Mouse (Mus musculus): ENCODE results near the gene Col11a2. TPM values are rescaled to one million over a fixed set of nuclear protein-coding genes. Genes with fewer than 3 reads are reported as not detected.

Col11a2 gene
- polyA plus RNA-seq, 1 experiment = 15.2 TPM

DNA sequence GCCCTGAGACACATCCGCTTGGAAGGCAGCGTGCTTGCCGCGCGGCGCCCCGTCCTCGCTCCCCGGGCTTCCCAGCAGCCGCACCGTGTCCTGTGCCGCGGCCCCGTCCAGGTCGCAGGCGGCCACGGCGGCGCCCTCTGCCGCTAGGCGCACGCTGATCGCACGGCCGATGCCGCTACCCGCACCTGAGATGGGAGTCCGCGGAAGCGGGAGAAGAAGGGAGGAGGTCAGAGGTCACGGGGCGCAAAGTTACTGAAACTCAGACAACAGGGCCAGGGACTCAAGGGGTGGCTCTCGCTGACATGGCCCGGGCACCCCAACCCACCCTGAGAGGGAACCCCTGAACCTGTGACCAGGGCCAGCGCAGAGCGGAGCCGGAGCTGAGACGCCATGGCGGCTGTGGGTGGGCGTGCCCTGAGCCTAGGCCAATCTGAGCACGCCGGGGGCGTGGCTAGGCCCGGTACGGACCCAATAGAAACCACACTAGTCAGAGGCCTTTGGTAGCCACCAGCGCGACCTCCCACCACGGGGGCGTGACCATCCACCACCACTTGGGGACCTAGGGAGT lies 11.5 kb upstream of the Col11a2 start, which contains the start of gene H2-Ke6:
TSS of gene H2-Ke6 (minus strand) at position 405 of the 568 bp plus-strand sequence.
- Histone ChIP-seq H3K4me1 (ENCODE audit: control insufficient read depth, insufficient read depth, low read length) (peaks cover 30% of the 10 kb centered on the region), H3K27ac (ENCODE audit: insufficient read depth, low read length) (0 out of 2 replicates have a peak within 1 kb of the TSS, but pooled peaks have one; percentile 16), H3K27me3 (ENCODE audit: control insufficient read depth, insufficient read depth, low read length) (no peaks in the 10 kb centered on the region), H3K4me3 (replicated peaks; ENCODE audit: insufficient read depth, low read depth, low read length) (peak within 1 kb of the TSS; percentile 65)
- peak; percentile 54; the same call in 1 of the 2 replicates for TF ChIP-seq POLR2A (IDR thresholded peaks at IDR 0.05; ENCODE audit: borderline replicate concordance, insufficient read depth, low read length)
- no peak for TF ChIP-seq CTCF (IDR thresholded peaks at IDR 0.05; ENCODE audit: borderline replicate concordance, insufficient read depth, low read depth, low read length)
- DNase-seq = peak; percentile 89 to 90
- WGBS = under 1% methylated on average over 49 of the region's 49 CpGs

DNA sequence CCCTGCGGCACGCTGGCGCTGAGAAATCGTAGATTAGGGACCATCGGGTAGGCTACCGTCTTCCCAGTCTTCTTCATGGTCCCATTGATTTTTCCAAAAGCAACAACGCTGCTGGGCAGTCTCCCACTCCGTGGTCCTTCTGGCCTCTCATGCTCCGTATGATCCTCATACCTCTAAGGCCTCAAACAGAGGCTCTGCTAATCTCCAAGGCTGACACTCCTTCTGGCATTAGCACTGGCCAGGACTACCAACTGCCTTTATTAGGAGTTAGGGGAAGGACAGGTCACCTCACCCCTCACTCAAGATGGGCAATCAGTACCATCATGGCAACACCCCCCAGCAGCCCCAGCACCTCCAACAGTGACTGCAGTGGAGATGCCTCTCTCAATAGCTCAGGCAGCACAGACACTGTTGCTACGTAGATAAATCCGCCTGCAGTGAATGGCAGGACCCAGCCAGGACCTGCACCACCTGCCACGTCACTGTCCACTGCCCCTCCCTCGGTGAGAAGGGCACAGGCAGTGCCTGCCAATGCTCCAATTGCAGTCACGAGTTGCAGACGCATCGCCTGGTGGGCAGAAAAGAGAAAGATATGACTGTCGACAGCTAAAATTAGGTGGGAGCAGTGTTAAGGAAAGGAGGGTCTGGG lies 10.6 kb upstream of the Col11a2 start:
- no peak for TF ChIP-seq POLR2A (IDR thresholded peaks at IDR 0.05; ENCODE audit: borderline replicate concordance, insufficient read depth, low read length)
- TF ChIP-seq CTCF (IDR thresholded peaks at IDR 0.05; ENCODE audit: borderline replicate concordance, insufficient read depth, low read depth, low read length) = no peak
- Histone ChIP-seq H3K4me3 (replicated peaks; ENCODE audit: insufficient read depth, low read depth, low read length) (no peak overlapping the region), H3K27ac (ENCODE audit: insufficient read depth, low read length) (no peak overlapping the region)

DNA sequence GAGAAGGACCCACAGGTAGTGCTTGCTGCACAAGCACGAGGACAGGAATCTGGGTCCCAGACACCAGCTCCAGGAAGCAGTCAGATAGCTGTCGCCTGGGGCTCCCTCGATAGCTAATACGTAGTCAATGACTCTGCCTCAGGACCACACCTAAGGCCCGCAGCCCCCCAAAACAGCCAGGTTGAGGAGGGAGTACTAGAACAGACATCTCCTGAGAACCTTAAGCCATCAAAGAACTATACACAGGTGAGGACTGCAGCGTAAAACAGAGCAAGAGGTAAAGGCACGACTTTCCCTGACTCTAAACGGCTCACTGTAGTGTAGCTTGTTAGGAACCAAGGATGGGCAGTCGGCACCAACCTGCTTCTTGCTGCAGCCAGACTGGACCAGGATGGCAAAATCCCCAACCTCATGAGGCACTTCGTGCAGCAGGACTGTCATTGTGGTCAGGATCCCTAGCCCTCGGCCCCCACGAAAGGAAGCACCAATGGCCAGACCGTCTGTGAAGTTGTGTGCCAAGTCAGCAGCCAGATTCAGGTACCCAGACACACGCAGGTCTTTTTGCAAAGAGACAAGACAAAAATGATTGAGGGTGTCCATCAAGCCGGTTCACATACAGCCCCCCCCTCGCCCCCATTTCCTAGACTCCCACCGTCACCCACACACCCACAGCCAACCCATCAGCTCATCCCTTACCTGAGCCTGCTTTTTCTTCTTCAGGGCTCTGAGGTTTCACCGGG lies 9.9 kb upstream of the Col11a2 start:
- H3K4me1 ChIP-seq (ENCODE audit: control insufficient read depth, insufficient read depth, low read length) = peaks cover 33% of the 10 kb centered on the region
- TF ChIP-seq POLR2A (IDR thresholded peaks at IDR 0.05; ENCODE audit: borderline replicate concordance, insufficient read depth, low read length) (no peak), CTCF (IDR thresholded peaks at IDR 0.05; ENCODE audit: borderline replicate concordance, insufficient read depth, low read depth, low read length) (no peak)
- DNase-seq = peak in 1 of 2 experiments; percentile 15
- no peak overlapping the region for H3K4me3 ChIP-seq (replicated peaks; ENCODE audit: insufficient read depth, low read depth, low read length)
- no peak overlapping the region for H3K27ac ChIP-seq (ENCODE audit: insufficient read depth, low read length)
- WGBS = 80% methylated on average over 18 of the region's 18 CpGs
- no peaks in the 10 kb centered on the region for H3K27me3 ChIP-seq (ENCODE audit: control insufficient read depth, insufficient read depth, low read length)

More for the DNA sequence above, 10.6 kb upstream of the Col11a2 start:
- no peaks in the 10 kb centered on the region for H3K27me3 ChIP-seq (ENCODE audit: control insufficient read depth, insufficient read depth, low read length)
- DNase-seq = peak; percentile 25 to 27
- peaks cover 33% of the 10 kb centered on the region for H3K4me1 ChIP-seq (ENCODE audit: control insufficient read depth, insufficient read depth, low read length)
- WGBS = 33% methylated on average over 17 of the region's 17 CpGs

DNA sequence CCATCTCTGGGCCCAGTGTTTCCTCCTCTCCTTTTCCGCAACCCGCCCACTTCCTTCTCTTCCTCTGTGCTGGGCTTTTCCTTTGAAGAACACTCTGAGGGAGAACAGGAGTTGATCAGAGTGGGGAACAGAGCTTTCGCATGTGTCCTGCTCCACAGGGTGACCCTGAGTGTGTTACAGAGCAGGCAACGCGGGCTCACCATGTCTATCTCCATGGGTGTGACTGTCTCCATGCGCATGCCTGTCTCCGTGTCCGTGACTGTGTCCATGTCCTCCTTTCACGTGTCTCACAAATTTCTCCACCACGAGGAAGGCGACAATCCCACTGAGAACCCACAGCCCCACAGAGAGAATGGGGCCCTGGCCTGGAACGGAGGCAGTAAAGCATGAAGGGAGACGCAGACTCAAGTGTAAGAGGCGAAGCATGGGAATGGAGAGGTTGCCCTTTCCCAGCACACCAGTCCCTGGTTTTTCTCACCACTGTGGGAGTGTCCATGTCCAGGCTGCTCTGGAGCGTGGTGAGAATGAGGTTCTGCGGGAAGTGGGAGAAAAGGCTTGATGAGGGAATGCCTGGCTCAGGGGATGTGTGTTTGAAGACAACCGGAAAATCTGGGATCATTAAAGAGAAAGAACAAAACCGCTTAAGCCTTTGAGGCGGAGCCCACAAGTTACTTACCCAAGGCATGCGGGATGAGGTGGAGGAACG lies 9.2 kb upstream of the Col11a2 start:
- H3K4me3 ChIP-seq (replicated peaks; ENCODE audit: insufficient read depth, low read depth, low read length) = peak overlapping the region; percentile 94
- WGBS = 57% methylated on average over 21 of the region's 21 CpGs
- TF ChIP-seq CTCF (IDR thresholded peaks at IDR 0.05; ENCODE audit: borderline replicate concordance, insufficient read depth, low read depth, low read length) (no peak), POLR2A (IDR thresholded peaks at IDR 0.05; ENCODE audit: borderline replicate concordance, insufficient read depth, low read length) (no peak)
- DNase-seq = peak in 1 of 2 experiments; percentile 25
- no peak overlapping the region for H3K27ac ChIP-seq (ENCODE audit: insufficient read depth, low read length)
- no peaks in the 10 kb centered on the region for H3K27me3 ChIP-seq (ENCODE audit: control insufficient read depth, insufficient read depth, low read length)
- peaks cover 33% of the 10 kb centered on the region for H3K4me1 ChIP-seq (ENCODE audit: control insufficient read depth, insufficient read depth, low read length)

DNA sequence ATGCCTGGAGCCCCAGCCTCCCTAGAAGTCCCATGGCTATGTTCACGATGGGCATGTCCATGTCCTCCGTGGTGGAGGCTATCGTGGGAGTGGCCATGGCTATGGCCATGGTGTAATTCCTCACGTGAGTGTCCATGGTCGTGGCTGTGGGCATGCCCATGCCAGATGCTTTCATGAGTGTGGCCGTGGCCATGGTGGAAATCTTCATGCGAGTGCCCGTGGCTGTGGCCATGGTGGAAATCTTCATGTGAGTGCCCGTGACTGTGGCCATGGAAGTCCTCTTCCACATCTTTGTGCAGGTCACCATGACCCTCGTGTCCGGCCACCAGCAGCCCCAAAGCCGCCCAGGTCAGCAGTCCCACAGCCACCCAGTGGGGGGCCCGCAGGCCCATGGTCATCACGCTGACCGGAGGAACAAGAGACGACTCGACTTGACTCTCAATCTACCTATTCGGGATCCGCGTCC lies 8.3 kb upstream of the Col11a2 start:
- WGBS = under 1% methylated on average over 20 of the region's 20 CpGs
- no peak for TF ChIP-seq CTCF (IDR thresholded peaks at IDR 0.05; ENCODE audit: borderline replicate concordance, insufficient read depth, low read depth, low read length)
- TF ChIP-seq POLR2A (IDR thresholded peaks at IDR 0.05; ENCODE audit: borderline replicate concordance, insufficient read depth, low read length) = no peak
- DNase-seq = no peak
- Histone ChIP-seq H3K4me1 (ENCODE audit: control insufficient read depth, insufficient read depth, low read length) (peaks cover 32% of the 10 kb centered on the region), H3K27ac (ENCODE audit: insufficient read depth, low read length) (peak overlapping the region; percentile 74; the same call in 1 of the 2 replicates), H3K27me3 (ENCODE audit: control insufficient read depth, insufficient read depth, low read length) (no peaks in the 10 kb centered on the region), H3K4me3 (replicated peaks; ENCODE audit: insufficient read depth, low read depth, low read length) (peak overlapping the region; percentile 94)

DNA sequence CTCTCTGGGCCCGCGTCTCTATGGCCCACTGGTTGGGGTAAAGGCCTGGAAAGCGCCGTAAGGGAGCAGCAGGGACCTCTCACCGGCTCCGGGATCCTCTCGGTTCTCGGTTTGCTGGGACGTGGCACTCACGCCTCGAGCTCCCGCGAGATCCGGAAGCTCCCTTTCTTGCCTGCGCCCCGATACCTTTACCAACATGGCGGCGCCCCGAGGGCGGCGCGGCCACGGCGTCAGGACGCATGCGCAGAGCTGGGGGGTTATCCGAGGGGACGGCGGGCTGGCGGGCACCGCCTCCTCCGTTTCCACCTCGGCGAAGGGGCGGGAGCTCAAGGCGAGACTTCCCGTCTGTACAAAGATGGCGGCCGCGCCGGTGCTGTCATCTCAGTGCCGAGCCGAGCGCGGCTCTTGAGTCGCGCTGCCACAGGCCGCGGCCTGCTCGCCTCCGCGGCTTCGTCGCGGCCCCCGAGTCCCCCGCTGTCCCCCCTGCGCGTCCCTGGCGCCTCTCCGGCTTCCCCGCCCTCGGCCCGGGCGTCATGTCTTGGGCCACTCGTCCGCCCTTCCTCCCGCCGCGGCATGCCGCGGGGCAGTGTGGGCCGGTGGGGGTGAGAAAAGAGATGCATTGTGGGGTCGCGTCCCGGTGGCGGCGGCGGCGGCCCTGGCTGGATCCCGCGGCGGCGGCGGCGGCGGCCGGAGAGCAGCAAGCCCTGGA lies 7.6 kb upstream of the Col11a2 start, which contains the start of the genes Slc39a7 and Rxrb:
TSS of gene Slc39a7 (minus strand) at position 218 of the 709 bp plus-strand sequence.
TSS of gene Rxrb (plus strand) at position 348 of the 709 bp plus-strand sequence.
- Histone ChIP-seq H3K27me3 (ENCODE audit: control insufficient read depth, insufficient read depth, low read length) (no peaks in the 10 kb centered on the region), H3K27ac (ENCODE audit: insufficient read depth, low read length) (peak within 1 kb of the TSS; percentile 91), H3K4me3 (replicated peaks; ENCODE audit: insufficient read depth, low read depth, low read length) (peak within 1 kb of the TSS; percentile 94), H3K4me1 (ENCODE audit: control insufficient read depth, insufficient read depth, low read length) (peaks cover 28% of the 10 kb centered on the region)
- peak; percentile 97 to 98 for DNase-seq
- TF ChIP-seq POLR2A (IDR thresholded peaks at IDR 0.05; ENCODE audit: borderline replicate concordance, insufficient read depth, low read length) (peak; percentile 55), CTCF (IDR thresholded peaks at IDR 0.05; ENCODE audit: borderline replicate concordance, insufficient read depth, low read depth, low read length) (no peak)
- under 1% methylated on average over 73 of the region's 88 CpGs for WGBS
